Mouse (Mus musculus): ENCODE results near the gene Lrrc7. TPM values are rescaled to one million over a fixed set of nuclear protein-coding genes. Genes with fewer than 3 reads are reported as not detected.

Gene Lrrc7
- total RNA-seq, 1 experiment, result not detected

GRCm38 (mm10) chr3:158310391-158310790 is 251.6 kb downstream of the Lrrc7 start:
- in situ Hi-C loops (cut with MboI; ENCODE audit: low sequenced_read_pairs in 2 of 2, unreplicated experiment in 2 of 2), result no loop called here
- no peak for DNase-seq (ENCODE audit: low read depth, low spot score)
- TF ChIP-seq MAFK (IDR thresholded peaks at IDR 0.05; ENCODE audit: insufficient read depth, low read depth, low read length) (no peak), CHD2 (IDR thresholded peaks at IDR 0.05; ENCODE audit: low read depth, low read length) (no peak), HCFC1 (IDR thresholded peaks at IDR 0.05; ENCODE audit: borderline replicate concordance, insufficient read depth, low read length) (no peak), ZNF384 (IDR thresholded peaks at IDR 0.05; ENCODE audit: low read depth, low read length) (no peak), ZC3H11A (IDR thresholded peaks at IDR 0.05; ENCODE audit: borderline replicate concordance, low read depth, low read length) (no peak)

GRCm38 (mm10) chr3:158307415-158307814 is 254.6 kb downstream of the Lrrc7 start:
- Histone ChIP-seq H3K36me3 (ENCODE audit: control insufficient read depth, insufficient read depth, low read length, poor library complexity, severe bottlenecking) (no peaks in the 10 kb centered on the region), H3K9ac (ENCODE audit: insufficient read depth, low read depth, low read length, poor library complexity, severe bottlenecking) (no peak overlapping the region), H3K27ac (ENCODE audit: insufficient read depth, low read depth, low read length, poor library complexity, severe bottlenecking) (no peak overlapping the region), H3K9me3 (ENCODE audit: control insufficient read depth, insufficient read depth, low read depth, low read length) (no peaks in the 10 kb centered on the region), H3K4me1 (ENCODE audit: control insufficient read depth in 2 of 2, insufficient read depth in 2 of 2, low read length in 2 of 2, poor library complexity in 1 of 2) (no peaks in the 10 kb centered on the region), H3K4me3 (ENCODE audit: insufficient read depth in 1 of 2, low read depth in 1 of 2, low read length in 2 of 2, poor library complexity in 1 of 2, severe bottlenecking in 1 of 2) (no peak overlapping the region)
- in situ Hi-C loops (cut with MboI; ENCODE audit: low sequenced_read_pairs in 2 of 2, unreplicated experiment in 2 of 2), result no loop called here
- no peak for DNase-seq (ENCODE audit: low read depth, low spot score)
- no peak for TF ChIP-seq MAFK (IDR thresholded peaks at IDR 0.05; ENCODE audit: insufficient read depth, low read depth, low read length)
- TF ChIP-seq ZC3H11A (IDR thresholded peaks at IDR 0.05; ENCODE audit: borderline replicate concordance, low read depth, low read length), result no peak
- no peak for TF ChIP-seq CHD2 (IDR thresholded peaks at IDR 0.05; ENCODE audit: low read depth, low read length)
- TF ChIP-seq ZNF384 (IDR thresholded peaks at IDR 0.05; ENCODE audit: low read depth, low read length), result no peak
- TF ChIP-seq HCFC1 (IDR thresholded peaks at IDR 0.05; ENCODE audit: borderline replicate concordance, insufficient read depth, low read length), result no peak

More at GRCm38 (mm10) chr3:158310391-158310790, 251.6 kb downstream of the Lrrc7 start:
- H3K4me1 ChIP-seq (ENCODE audit: control insufficient read depth in 2 of 2, insufficient read depth in 2 of 2, low read length in 2 of 2, poor library complexity in 1 of 2), result no peaks in the 10 kb centered on the region
- H3K9me3 ChIP-seq (ENCODE audit: control insufficient read depth, insufficient read depth, low read depth, low read length), result no peaks in the 10 kb centered on the region
- no peak overlapping the region for H3K27ac ChIP-seq (ENCODE audit: insufficient read depth, low read depth, low read length, poor library complexity, severe bottlenecking)
- no peak overlapping the region for H3K4me3 ChIP-seq (ENCODE audit: insufficient read depth in 1 of 2, low read depth in 1 of 2, low read length in 2 of 2, poor library complexity in 1 of 2, severe bottlenecking in 1 of 2)
- H3K9ac ChIP-seq (ENCODE audit: insufficient read depth, low read depth, low read length, poor library complexity, severe bottlenecking), result no peak overlapping the region
- no peaks in the 10 kb centered on the region for H3K36me3 ChIP-seq (ENCODE audit: control insufficient read depth, insufficient read depth, low read length, poor library complexity, severe bottlenecking)

GRCm38 (mm10) chr3:158298732-158299131 is 263.3 kb downstream of the Lrrc7 start:
- no peaks in the 10 kb centered on the region for H3K9me3 ChIP-seq (ENCODE audit: control insufficient read depth, insufficient read depth, low read depth, low read length)
- TF ChIP-seq HCFC1 (IDR thresholded peaks at IDR 0.05; ENCODE audit: borderline replicate concordance, insufficient read depth, low read length) (no peak), ZNF384 (IDR thresholded peaks at IDR 0.05; ENCODE audit: low read depth, low read length) (no peak), CHD2 (IDR thresholded peaks at IDR 0.05; ENCODE audit: low read depth, low read length) (no peak), MAFK (IDR thresholded peaks at IDR 0.05; ENCODE audit: insufficient read depth, low read depth, low read length) (no peak), ZC3H11A (IDR thresholded peaks at IDR 0.05; ENCODE audit: borderline replicate concordance, low read depth, low read length) (no peak)
- DNase-seq (ENCODE audit: low read depth, low spot score), result no peak
- no peak overlapping the region for H3K9ac ChIP-seq (ENCODE audit: insufficient read depth, low read depth, low read length, poor library complexity, severe bottlenecking)
- no peak overlapping the region for H3K27ac ChIP-seq (ENCODE audit: insufficient read depth, low read depth, low read length, poor library complexity, severe bottlenecking)
- no peaks in the 10 kb centered on the region for H3K4me1 ChIP-seq (ENCODE audit: control insufficient read depth in 2 of 2, insufficient read depth in 2 of 2, low read length in 2 of 2, poor library complexity in 1 of 2)
- in situ Hi-C loops (cut with MboI; ENCODE audit: low sequenced_read_pairs in 2 of 2, unreplicated experiment in 2 of 2), result no loop called here
- no peaks in the 10 kb centered on the region for H3K36me3 ChIP-seq (ENCODE audit: control insufficient read depth, insufficient read depth, low read length, poor library complexity, severe bottlenecking)
- no peak overlapping the region for H3K4me3 ChIP-seq (ENCODE audit: insufficient read depth in 1 of 2, low read depth in 1 of 2, low read length in 2 of 2, poor library complexity in 1 of 2, severe bottlenecking in 1 of 2)

GRCm38 (mm10) chr3:158295041-158295440 is 267.0 kb downstream of the Lrrc7 start:
- H3K36me3 ChIP-seq (ENCODE audit: control insufficient read depth, insufficient read depth, low read length, poor library complexity, severe bottlenecking), result no peaks in the 10 kb centered on the region
- no peak for TF ChIP-seq ZNF384 (IDR thresholded peaks at IDR 0.05; ENCODE audit: low read depth, low read length)
- no peak for TF ChIP-seq ZC3H11A (IDR thresholded peaks at IDR 0.05; ENCODE audit: borderline replicate concordance, low read depth, low read length)
- no peak for TF ChIP-seq HCFC1 (IDR thresholded peaks at IDR 0.05; ENCODE audit: borderline replicate concordance, insufficient read depth, low read length)
- TF ChIP-seq CHD2 (IDR thresholded peaks at IDR 0.05; ENCODE audit: low read depth, low read length), result no peak
- TF ChIP-seq MAFK (IDR thresholded peaks at IDR 0.05; ENCODE audit: insufficient read depth, low read depth, low read length), result no peak
- no peak overlapping the region for H3K27ac ChIP-seq (ENCODE audit: insufficient read depth, low read depth, low read length, poor library complexity, severe bottlenecking)
- no peaks in the 10 kb centered on the region for H3K4me1 ChIP-seq (ENCODE audit: control insufficient read depth in 2 of 2, insufficient read depth in 2 of 2, low read length in 2 of 2, poor library complexity in 1 of 2)
- no peak overlapping the region for H3K9ac ChIP-seq (ENCODE audit: insufficient read depth, low read depth, low read length, poor library complexity, severe bottlenecking)
- in situ Hi-C loops (cut with MboI; ENCODE audit: low sequenced_read_pairs in 2 of 2, unreplicated experiment in 2 of 2), result no loop called here
- H3K4me3 ChIP-seq (ENCODE audit: insufficient read depth in 1 of 2, low read depth in 1 of 2, low read length in 2 of 2, poor library complexity in 1 of 2, severe bottlenecking in 1 of 2), result no peak overlapping the region
- no peak for DNase-seq (ENCODE audit: low read depth, low spot score)
- H3K9me3 ChIP-seq (ENCODE audit: control insufficient read depth, insufficient read depth, low read depth, low read length), result no peaks in the 10 kb centered on the region

- no peaks in the 10 kb centered on the region for H3K4me1 ChIP-seq (ENCODE audit: control insufficient read depth in 2 of 2, insufficient read depth in 2 of 2, low read length in 2 of 2, poor library complexity in 1 of 2)
- TF ChIP-seq ZNF384 (IDR thresholded peaks at IDR 0.05; ENCODE audit: low read depth, low read length), result no peak
- no peak for DNase-seq (ENCODE audit: low read depth, low spot score)
- H3K4me3 ChIP-seq (ENCODE audit: insufficient read depth in 1 of 2, low read depth in 1 of 2, low read length in 2 of 2, poor library complexity in 1 of 2, severe bottlenecking in 1 of 2), result no peak overlapping the region
- no peak overlapping the region for H3K27ac ChIP-seq (ENCODE audit: insufficient read depth, low read depth, low read length, poor library complexity, severe bottlenecking)
- no peaks in the 10 kb centered on the region for H3K36me3 ChIP-seq (ENCODE audit: control insufficient read depth, insufficient read depth, low read length, poor library complexity, severe bottlenecking)
- H3K9me3 ChIP-seq (ENCODE audit: control insufficient read depth, insufficient read depth, low read depth, low read length), result no peaks in the 10 kb centered on the region
- in situ Hi-C loops (cut with MboI; ENCODE audit: low sequenced_read_pairs in 2 of 2, unreplicated experiment in 2 of 2), result no loop called here
- H3K9ac ChIP-seq (ENCODE audit: insufficient read depth, low read depth, low read length, poor library complexity, severe bottlenecking), result no peak overlapping the region
Measured at GRCm38 (mm10) chr3:158284431-158284830, 277.6 kb downstream of the Lrrc7 start.
